Mouse (Mus musculus) lung, adult 2 months (tissue): Measurements from ENCODE around the gene Draxin. TPM values are rescaled to one million over a fixed set of nuclear protein-coding genes. Genes with fewer than 3 reads are reported as not detected.
"Not testable (repeated sequence)": the region's sequence is repeated elsewhere in the genome, so short reads cannot be mapped to it uniquely, and the experiment has no call there.

ENCODE experiments used
- DNase-seq: peaks from one replicate; pipeline ENCODE4 v3.0.0; 2022
- H3K4me1 ChIP-seq: fragments of 200-500 bp; 2 replicates; pipeline ENCODE4 v1.6.1; 2011; ENCODE audit warnings: low read length; ENCODE audit not compliant: control insufficient read depth, insufficient read depth
- H3K4me3 ChIP-seq: fragments of 200-500 bp; replicated peaks from 2 replicates; pipeline ENCODE3; 2011; ENCODE audit warnings: low read depth, mild to moderate bottlenecking, control low read depth, low read length; ENCODE audit errors: extremely low read depth
- CTCF ChIP-seq: fragments of 200-500 bp; IDR thresholded peaks from 2 replicates; pipeline ENCODE4 v1.5.1; 2011; ENCODE audit warnings: mild to moderate bottlenecking, low read length, control low read depth; ENCODE audit not compliant: insufficient read depth
- POLR2A ChIP-seq: fragments of 200-500 bp; IDR thresholded peaks from 2 replicates; pipeline ENCODE4 v1.6.1; 2011; ENCODE audit warnings: low read depth, mild to moderate bottlenecking, control low read depth, low read length, borderline replicate concordance; ENCODE audit errors: extremely low read depth
- WGBS: fragments of 180-500 bp; shearing (Covaris S2); methylation state at CpG from one replicate; pipeline ENCODE4 v1.1.7; 2018; 5-methylcytosine and 5-hydroxymethylcytosine counted together
- polyA plus RNA-seq: library from polyadenylated mRNA; depleted of rRNA; stranded (reverse); fragments of >200 nt; gene quantifications from 2 replicates; pipeline ENCODE4 v1.2.3, GENCODE M21; 2012; rRNA removed

The Draxin gene
- polyA plus RNA-seq, 1 experiment, result 0.59 TPM

DNA sequence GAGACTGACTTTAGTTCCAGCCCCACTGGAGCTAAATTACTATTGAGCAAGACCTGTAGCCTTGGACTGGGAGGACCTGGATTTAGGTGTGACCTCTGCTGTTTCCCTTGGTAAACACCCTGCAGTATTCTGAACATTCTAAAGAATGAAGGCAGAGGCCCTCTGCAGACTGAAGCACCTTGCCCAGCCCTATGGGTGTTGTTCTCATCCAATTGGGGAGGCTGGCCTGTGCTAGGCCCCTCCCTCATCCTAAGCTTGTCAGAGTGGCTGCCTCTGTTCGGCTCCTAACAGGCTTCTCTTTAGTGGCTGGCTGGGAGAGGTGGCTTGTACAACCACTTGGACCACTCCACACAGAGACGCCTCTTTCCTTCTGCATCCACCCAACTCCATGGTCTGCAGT is 77.5 kb downstream of the Draxin start:
- no peak for DNase-seq
- WGBS, result 74% methylated on average over 2 of the region's 2 CpGs

DNA sequence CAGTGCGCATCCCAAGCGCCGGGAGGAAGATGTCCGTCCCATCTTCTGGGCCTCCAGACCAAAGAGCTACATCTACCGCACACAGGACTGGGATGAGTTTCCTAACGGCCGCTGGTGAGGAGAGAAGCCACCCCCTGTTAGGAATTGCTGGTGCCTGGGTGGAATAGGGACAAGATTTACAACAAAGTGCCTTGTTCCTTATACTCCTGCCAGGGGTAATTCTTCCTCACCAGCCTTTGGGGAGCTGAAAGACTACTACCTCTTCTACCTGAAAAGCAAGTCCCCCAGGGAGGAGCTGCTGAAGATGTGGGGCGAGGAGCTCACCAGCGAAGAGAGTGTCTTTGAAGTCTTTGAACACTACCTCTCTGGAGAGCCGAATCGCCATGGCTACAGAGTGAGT is 78.6 kb downstream of the Draxin start:
- DNase-seq, result no peak
- TF ChIP-seq CTCF, result no peak
- 92% methylated on average over 11 of the region's 11 CpGs for WGBS
- no peak overlapping the region for H3K4me3 ChIP-seq
- no peaks in the 10 kb centered on the region for H3K4me1 ChIP-seq

More for the DNA sequence above, 77.5 kb downstream of the Draxin start:
- no peak overlapping the region for H3K4me3 ChIP-seq
- no peaks in the 10 kb centered on the region for H3K4me1 ChIP-seq
- TF ChIP-seq POLR2A (no peak), CTCF (no peak)

DNA sequence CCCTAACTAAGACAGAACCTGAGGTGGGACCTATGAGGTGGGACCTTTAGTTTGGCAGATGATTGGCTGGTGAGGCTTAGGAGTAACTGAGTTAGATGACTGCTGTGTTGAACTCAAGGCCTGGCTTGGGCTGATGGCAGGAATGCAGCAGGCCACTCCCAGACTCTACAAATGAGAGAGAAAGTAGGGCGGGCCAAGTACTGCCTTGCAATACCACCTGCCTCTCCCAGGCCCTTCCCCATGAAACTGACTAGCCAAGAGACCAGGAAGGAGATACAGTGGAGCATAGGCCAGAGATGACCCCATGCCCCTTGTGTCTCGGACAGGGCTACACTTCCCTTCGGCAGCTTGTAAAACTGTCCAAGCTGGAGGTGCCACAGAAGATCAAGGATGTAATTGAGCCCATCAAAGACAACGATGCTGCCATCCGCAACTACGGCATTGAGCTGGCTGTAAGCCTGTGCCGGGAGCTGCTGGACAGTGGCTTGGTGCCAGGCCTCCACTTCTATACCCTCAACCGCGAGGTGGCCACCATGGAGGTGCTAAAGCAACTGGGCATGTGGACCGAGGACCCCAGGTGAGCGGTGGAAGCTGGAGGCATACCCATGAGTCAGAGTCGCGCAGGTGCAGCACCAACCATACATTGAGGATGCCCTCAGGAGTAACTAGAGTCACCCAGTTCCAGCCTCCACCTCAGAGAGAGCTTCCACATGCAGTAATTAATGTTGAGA is 79.3 kb downstream of the Draxin start:
- no peak for DNase-seq
- 89% methylated on average over 13 of the region's 13 CpGs for WGBS
- TF ChIP-seq POLR2A (no peak), CTCF (no peak)
- Histone ChIP-seq H3K4me1 (no peaks in the 10 kb centered on the region), H3K4me3 (no peak overlapping the region)

DNA sequence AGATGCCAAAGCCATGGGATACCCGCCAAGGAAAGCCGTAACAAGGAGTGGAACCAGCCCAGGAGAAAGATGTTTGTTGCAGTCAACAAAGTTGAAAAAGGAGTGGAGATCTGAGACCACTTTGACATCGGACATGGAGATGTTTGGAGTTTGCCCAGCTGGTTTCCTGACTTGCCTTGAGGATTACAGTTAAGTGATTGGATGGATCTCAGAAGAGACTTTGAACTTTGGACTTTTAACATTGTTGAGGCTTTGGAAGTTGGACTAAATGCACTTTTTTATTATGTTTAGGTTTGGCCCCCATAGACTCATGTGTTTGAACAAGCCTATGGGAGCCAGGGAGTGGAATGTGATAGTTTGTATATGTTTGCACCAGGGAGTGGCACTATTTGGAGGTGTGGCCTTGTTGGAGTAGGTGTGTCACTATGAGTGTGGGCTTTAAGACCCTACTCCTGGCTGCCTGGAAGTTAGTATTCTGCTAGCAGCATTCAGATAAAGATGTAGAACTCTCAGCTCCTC is 80.0 kb downstream of the Draxin start:
- not testable (repeated sequence) for H3K4me3 ChIP-seq, DNase-seq, H3K4me1 ChIP-seq
- 74% methylated on average over 3 of the region's 3 CpGs for WGBS

Other genes starting within 250 kb of the Draxin start
- 36.5 and 52.2 TPM in 2 replicates for gene Mfn2, start 226.0 kb downstream of the Draxin start, polyA plus RNA-seq
- gene Plod1, start 193.9 kb downstream of the Draxin start, polyA plus RNA-seq, result 45.0 and 62.2 TPM in 2 replicates
- gene 2510039O18Rik, start 189.8 kb downstream of the Draxin start, polyA plus RNA-seq, result 84.1 and 97.5 TPM in 2 replicates
- gene Nppb, start 144.9 kb downstream of the Draxin start, polyA plus RNA-seq, result not detected in 2 replicates
- gene Nppa, start 130.0 kb downstream of the Draxin start, polyA plus RNA-seq, result 31.3 and 55.1 TPM in 2 replicates
- 14.1 and 14.9 TPM in 2 replicates for gene Clcn6, start 91.9 kb downstream of the Draxin start, polyA plus RNA-seq
- gene Mthfr, start 91.6 kb downstream of the Draxin start, polyA plus RNA-seq, result 34.8 and 38.9 TPM in 2 replicates
- 50.1 and 56.8 TPM in 2 replicates for gene Agtrap, start 42.7 kb downstream of the Draxin start, polyA plus RNA-seq
- gene Mad2l2, start 314 bp downstream of the Draxin start, polyA plus RNA-seq, result 26.9 and 30.8 TPM in 2 replicates
- 64.5 and 84.4 TPM in 2 replicates for gene Fbxo6, start 21.4 kb upstream of the Draxin start, polyA plus RNA-seq
- gene Fbxo44, start 29.8 kb upstream of the Draxin start, polyA plus RNA-seq, result 13.3 and 21.5 TPM in 2 replicates
- gene Fbxo2, start 29.9 kb upstream of the Draxin start, polyA plus RNA-seq, result 1.9 and 2.6 TPM in 2 replicates
- gene Disp3, start 157.3 kb upstream of the Draxin start, polyA plus RNA-seq, result 0.03 TPM in 1 of 2 replicates, not detected in the other